Mouse (Mus musculus) stomach, postnatal 0 days (tissue): Measurements from ENCODE around the gene Vmn1r78.
"Not testable (repeated sequence)": the region's sequence is repeated elsewhere in the genome, so short reads cannot be mapped to it uniquely, and the experiment has no call there.

ENCODE experiments used
- CTCF ChIP-seq: IDR thresholded peaks from 2 replicates; pipeline ENCODE4 v1.5.1; 2016; ENCODE audit warnings: antibody characterized with exemption, low read depth, mild to moderate bottlenecking, moderate library complexity
- EP300 ChIP-seq: optimal IDR thresholded peaks from 2 replicates; pipeline ENCODE3; 2016; ENCODE audit warnings: antibody characterized with exemption

DNA sequence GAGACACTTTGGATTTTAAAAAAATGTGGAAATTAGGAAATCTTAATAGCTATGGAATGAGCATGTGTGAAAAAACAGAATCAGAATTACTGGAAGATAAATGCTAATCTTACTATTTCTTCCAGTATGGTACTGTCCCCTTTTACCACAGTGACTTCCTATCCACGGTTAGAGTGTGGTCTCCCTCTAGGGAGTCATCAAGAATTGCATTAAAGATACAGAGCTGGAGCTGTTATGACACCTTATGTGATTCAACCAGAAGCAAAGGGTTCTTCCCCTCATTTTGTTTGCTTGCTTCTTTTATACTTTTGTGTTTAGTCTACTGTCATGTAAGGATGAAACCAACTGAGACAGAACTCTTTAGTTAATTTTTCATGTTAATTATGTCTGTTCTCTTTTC, 6.4 kb downstream of the Vmn1r78 start:
- not testable (repeated sequence) for TF ChIP-seq EP300, CTCF
